Mouse (Mus musculus) forebrain, embryonic 15.5 days (tissue): Measurements from ENCODE around the gene Slc24a2. TPM values are rescaled to one million over a fixed set of nuclear protein-coding genes. Genes with fewer than 3 reads are reported as not detected.

ENCODE experiments used
- ATAC-seq: fragments of 200-750 bp; cut with Nextera tagmentation; replicated peaks from 2 replicates; pipeline ENCODE4 v1.8.0; 2017; ENCODE audit warnings: mild to moderate bottlenecking, moderate TSS enrichment, moderate library complexity
- H3K27ac ChIP-seq: fragments of 300-500 bp; sonication (generic); replicated peaks from 2 replicates; pipeline ENCODE4 v1.5.1; 2015; ENCODE audit warnings: mild to moderate bottlenecking, inconsistent platforms
- H3K27me3 ChIP-seq: fragments of 300-500 bp; sonication (generic); 2 replicates; pipeline ENCODE4 v1.6.1; 2015; ENCODE audit warnings: inconsistent platforms
- H3K36me3 ChIP-seq: fragments of 300-500 bp; sonication (generic); 2 replicates; pipeline ENCODE4 v1.6.1; 2015; ENCODE audit warnings: mild to moderate bottlenecking, inconsistent platforms
- H3K4me1 ChIP-seq: fragments of 300-500 bp; sonication (generic); 2 replicates; pipeline ENCODE4 v1.6.1; 2015; ENCODE audit warnings: inconsistent platforms
- H3K4me2 ChIP-seq: fragments of 300-500 bp; sonication (generic); replicated peaks from 2 replicates; pipeline ENCODE4 v1.6.1; 2015; ENCODE audit warnings: mild to moderate bottlenecking, inconsistent platforms
- H3K4me3 ChIP-seq: fragments of 300-500 bp; sonication (generic); 2 replicates; pipeline ENCODE4 v1.5.1; 2015; ENCODE audit warnings: mild to moderate bottlenecking, inconsistent platforms
- H3K9ac ChIP-seq: fragments of 300-500 bp; sonication (generic); replicated peaks from 2 replicates; pipeline ENCODE4 v1.6.1; 2015; ENCODE audit warnings: mild to moderate bottlenecking, inconsistent platforms
- H3K9me3 ChIP-seq: fragments of 300-500 bp; sonication (generic); 2 replicates; pipeline ENCODE4 v1.6.1; 2016; ENCODE audit warnings: inconsistent platforms
- WGBS: fragments of 180-500 bp; shearing (Covaris S2); methylation state at CpG from one replicate; pipeline ENCODE4 v1.1.7; 2015; ENCODE audit warnings: mixed read lengths; 5-methylcytosine and 5-hydroxymethylcytosine counted together
- polyA plus RNA-seq: library from polyadenylated mRNA; unstranded; fragments of >200 nt; fragmentation: Nextera tagmentation; extraction: Ambion mirVana; gene quantifications from 2 replicates; pipeline ENCODE4 v1.2.1, GENCODE M21; 2015

Gene Slc24a2
- 1.5 and 2.2 TPM in 2 replicates for polyA plus RNA-seq

- WGBS: under 1% methylated on average over 57 of the region's 62 CpGs
- Histone ChIP-seq H3K9ac (peak within 1 kb of the TSS; percentile 56), H3K4me2 (peak within 1 kb of the TSS; percentile 82), H3K9me3 (no peaks in the 10 kb centered on the region), H3K36me3 (no peaks in the 10 kb centered on the region), H3K4me3 (peak within 1 kb of the TSS; percentile 64), H3K27ac (no peak within 1 kb of the TSS), H3K27me3 (no peaks in the 10 kb centered on the region), H3K4me1 (peaks cover 11% of the 10 kb centered on the region)
- ATAC-seq: peak; percentile 94
These were observed at the start of gene Slc24a2 for GRCm38 (mm10) chr4:87229960-87230551. Gene Slc24a2 (minus strand): TSS chr4:87230477.

- Histone ChIP-seq H3K9me3 (no peaks in the 10 kb centered on the region), H3K27me3 (no peaks in the 10 kb centered on the region), H3K4me3 (no peak overlapping the region), H3K4me1 (no peaks in the 10 kb centered on the region), H3K27ac (no peak overlapping the region), H3K36me3 (no peaks in the 10 kb centered on the region), H3K4me2 (no peak overlapping the region), H3K9ac (no peak overlapping the region)
- WGBS: 33% methylated on average over 1 of the region's 1 CpGs
- no peak for ATAC-seq
These were observed 44.5 kb upstream of the Slc24a2 start for GRCm38 (mm10) chr4:87274825-87275224.

- no peaks in the 10 kb centered on the region for H3K27me3 ChIP-seq
- 78% methylated on average over 2 of the region's 2 CpGs for WGBS
These were observed 44.0 kb upstream of the Slc24a2 start for GRCm38 (mm10) chr4:87274276-87274675.

GRCm38 (mm10) chr4:87273476-87273875 lies 43.2 kb upstream of the Slc24a2 start:
- Histone ChIP-seq H3K4me1 (no peaks in the 10 kb centered on the region), H3K36me3 (no peaks in the 10 kb centered on the region), H3K9me3 (no peaks in the 10 kb centered on the region), H3K4me3 (no peak overlapping the region), H3K27me3 (no peaks in the 10 kb centered on the region), H3K27ac (no peak overlapping the region), H3K4me2 (no peak overlapping the region), H3K9ac (no peak overlapping the region)
- WGBS: 95% methylated on average over 3 of the region's 3 CpGs
- no peak for ATAC-seq

More at GRCm38 (mm10) chr4:87274276-87274675, 44.0 kb upstream of the Slc24a2 start:
- Histone ChIP-seq H3K9me3 (no peaks in the 10 kb centered on the region), H3K4me1 (no peaks in the 10 kb centered on the region), H3K36me3 (no peaks in the 10 kb centered on the region), H3K9ac (no peak overlapping the region), H3K4me2 (no peak overlapping the region), H3K4me3 (no peak overlapping the region), H3K27ac (no peak overlapping the region)
- no peak for ATAC-seq

GRCm38 (mm10) chr4:87229224-87229959 lies 885 bp downstream of the Slc24a2 start:
- peak overlapping the region; percentile 56 for H3K9ac ChIP-seq
- WGBS: 10% methylated on average over 14 of the region's 14 CpGs
- H3K27ac ChIP-seq: no peak overlapping the region
- peaks cover 11% of the 10 kb centered on the region for H3K4me1 ChIP-seq
- H3K4me3 ChIP-seq: peak overlapping the region; percentile 64
- no peaks in the 10 kb centered on the region for H3K27me3 ChIP-seq
- H3K9me3 ChIP-seq: no peaks in the 10 kb centered on the region
- peak overlapping the region; percentile 82 for H3K4me2 ChIP-seq
- peak; percentile 52 for ATAC-seq
- no peaks in the 10 kb centered on the region for H3K36me3 ChIP-seq

- WGBS: 63% methylated on average over 2 of the region's 2 CpGs
- Histone ChIP-seq H3K36me3 (no peaks in the 10 kb centered on the region), H3K9me3 (no peaks in the 10 kb centered on the region), H3K27ac (no peak overlapping the region), H3K4me3 (no peak overlapping the region), H3K9ac (no peak overlapping the region), H3K4me1 (no peaks in the 10 kb centered on the region), H3K27me3 (no peaks in the 10 kb centered on the region), H3K4me2 (no peak overlapping the region)
- ATAC-seq: no peak
These were observed 8.7 kb downstream of the Slc24a2 start for GRCm38 (mm10) chr4:87221586-87221985.

- 67% methylated on average over 5 of the region's 5 CpGs for WGBS
- H3K27me3 ChIP-seq: no peaks in the 10 kb centered on the region
- no peak overlapping the region for H3K4me2 ChIP-seq
- H3K4me1 ChIP-seq: no peaks in the 10 kb centered on the region
- ATAC-seq: no peak
- no peaks in the 10 kb centered on the region for H3K36me3 ChIP-seq
- no peaks in the 10 kb centered on the region for H3K9me3 ChIP-seq
- no peak overlapping the region for H3K9ac ChIP-seq
- H3K4me3 ChIP-seq: no peak overlapping the region
- H3K27ac ChIP-seq: no peak overlapping the region
These were observed 12.1 kb downstream of the Slc24a2 start for GRCm38 (mm10) chr4:87218196-87218595.

GRCm38 (mm10) chr4:87211344-87211978 lies 18.8 kb downstream of the Slc24a2 start:
- H3K4me3 ChIP-seq: no peak overlapping the region
- no peaks in the 10 kb centered on the region for H3K9me3 ChIP-seq
- no peaks in the 10 kb centered on the region for H3K36me3 ChIP-seq
- 59% methylated on average over 6 of the region's 6 CpGs for WGBS
- no peak overlapping the region for H3K9ac ChIP-seq
- peak; percentile 35; the same call in 1 of the 2 replicates for ATAC-seq
- no peaks in the 10 kb centered on the region for H3K27me3 ChIP-seq
- H3K4me2 ChIP-seq: no peak overlapping the region
- peaks cover 10% of the 10 kb centered on the region for H3K4me1 ChIP-seq
- peak overlapping the region; percentile 59 for H3K27ac ChIP-seq

- Histone ChIP-seq H3K9me3 (no peaks in the 10 kb centered on the region), H3K36me3 (no peaks in the 10 kb centered on the region), H3K27ac (peak overlapping the region; percentile 59), H3K4me3 (no peak overlapping the region), H3K4me1 (peaks cover 10% of the 10 kb centered on the region), H3K27me3 (no peaks in the 10 kb centered on the region), H3K4me2 (no peak overlapping the region), H3K9ac (no peak overlapping the region)
- peak; percentile 71 for ATAC-seq
- 55% methylated on average over 3 of the region's 3 CpGs for WGBS
These were observed 19.7 kb downstream of the Slc24a2 start for GRCm38 (mm10) chr4:87210533-87210932.

GRCm38 (mm10) chr4:87202081-87202480 lies 28.2 kb downstream of the Slc24a2 start:
- WGBS: 72% methylated on average over 2 of the region's 2 CpGs
- Histone ChIP-seq H3K4me3 (no peak overlapping the region), H3K4me1 (no peaks in the 10 kb centered on the region), H3K36me3 (no peaks in the 10 kb centered on the region), H3K9me3 (no peaks in the 10 kb centered on the region), H3K27ac (no peak overlapping the region), H3K27me3 (no peaks in the 10 kb centered on the region), H3K9ac (no peak overlapping the region), H3K4me2 (no peak overlapping the region)
- ATAC-seq: no peak

- H3K4me3 ChIP-seq: no peak overlapping the region
- 81% methylated on average over 3 of the region's 3 CpGs for WGBS
These were observed 29.0 kb downstream of the Slc24a2 start for GRCm38 (mm10) chr4:87201229-87201628.

More at GRCm38 (mm10) chr4:87201229-87201628, 29.0 kb downstream of the Slc24a2 start:
- no peaks in the 10 kb centered on the region for H3K36me3 ChIP-seq
- no peaks in the 10 kb centered on the region for H3K9me3 ChIP-seq
- ATAC-seq: no peak
- H3K4me1 ChIP-seq: no peaks in the 10 kb centered on the region
- no peak overlapping the region for H3K9ac ChIP-seq
- no peak overlapping the region for H3K4me2 ChIP-seq
- H3K27me3 ChIP-seq: no peaks in the 10 kb centered on the region
- H3K27ac ChIP-seq: no peak overlapping the region
